Mouse (Mus musculus) MEL (cell line): ENCODE results near the gene Gm1043. TPM values are rescaled to one million over a fixed set of nuclear protein-coding genes. Genes with fewer than 3 reads are reported as not detected.

Experiments used
- DNase-seq: peaks from one replicate; pipeline ENCODE4 v3.0.0; 2011; ENCODE audit warnings: low read depth, low spot score
- H3K27ac ChIP-seq: 2 replicates; pipeline ENCODE4 v1.5.1; 2012; ENCODE audit warnings: low read depth, mild to moderate bottlenecking, control low read depth, low read length, moderate library complexity; ENCODE audit not compliant: control insufficient read depth
- H3K27me3 ChIP-seq, 2 experiments: fragments of 150-350 bp in 1 of 2; sonication (generic) in 1 of 2; 2 replicates each; pipeline ENCODE4 v1.6.1; 2012; ENCODE audit warnings: low read length in 2 of 2, mild to moderate bottlenecking in 2 of 2, improper control_type of control experiment in 1 of 2, moderate library complexity in 1 of 2; ENCODE audit not compliant: insufficient read depth in 2 of 2, control insufficient read depth in 1 of 2
- H3K36me3 ChIP-seq, 2 experiments: 2 replicates each; pipeline ENCODE4 v1.6.1; 2012 to 2014; ENCODE audit warnings: low read length in 2 of 2, improper control_type of control experiment in 1 of 2, inconsistent platforms in 1 of 2, mild to moderate bottlenecking in 1 of 2; ENCODE audit not compliant: insufficient read depth in 2 of 2, control insufficient read depth in 1 of 2
- H3K4me1 ChIP-seq, 2 experiments: fragments of 150-350 bp in 1 of 2; sonication (generic) in 1 of 2; 2 replicates each; pipeline ENCODE4 v1.6.1; 2012; ENCODE audit warnings: low read length in 2 of 2, improper control_type of control experiment in 1 of 2, mild to moderate bottlenecking in 1 of 2; ENCODE audit not compliant: insufficient read depth in 2 of 2, control insufficient read depth in 1 of 2
- H3K4me3 ChIP-seq, 2 experiments: fragments of 150-350 bp in 1 of 2; sonication (generic) in 1 of 2; 2 replicates each; pipeline ENCODE4 v1.5.1; 2012; ENCODE audit warnings: low read depth in 2 of 2, low read length in 2 of 2, mild to moderate bottlenecking in 2 of 2, moderate library complexity in 2 of 2, control low read depth in 1 of 2, improper control_type of control experiment in 1 of 2; ENCODE audit not compliant: control insufficient read depth in 1 of 2, insufficient read depth in 1 of 2
- H3K79me2 ChIP-seq: 2 replicates; pipeline ENCODE4 v1.6.1; 2012; ENCODE audit warnings: mild to moderate bottlenecking, low read length, moderate library complexity; ENCODE audit not compliant: control insufficient read depth, poor library complexity, insufficient read depth
- H3K9ac ChIP-seq: 2 replicates; pipeline ENCODE4 v1.6.1; 2012; ENCODE audit warnings: low read depth, mild to moderate bottlenecking, control low read depth, low read length, moderate library complexity; ENCODE audit not compliant: control insufficient read depth, poor library complexity, severe bottlenecking
- H3K9me3 ChIP-seq: fragments of 150-350 bp; sonication (generic); replicated peaks from 2 replicates; pipeline ENCODE4 v1.6.1; 2012; ENCODE audit warnings: mild to moderate bottlenecking, low read length, improper control_type of control experiment, moderate library complexity; ENCODE audit not compliant: insufficient read depth
- BHLHE40 ChIP-seq: IDR thresholded peaks from 2 replicates; pipeline ENCODE4 v1.6.1; 2012; ENCODE audit warnings: low read depth, mild to moderate bottlenecking, inconsistent platforms, low read length, improper control_type of control experiment, borderline replicate concordance
- CHD2 ChIP-seq: IDR thresholded peaks from 2 replicates; pipeline ENCODE4 v1.6.1; 2011; ENCODE audit warnings: low read length, improper control_type of control experiment
- CTCF ChIP-seq, 3 experiments: IDR thresholded peaks in 2 of 3; conservative IDR thresholded peaks in 1 of 3; 2 replicates each; pipeline ENCODE4 v1.5.1; 2011 to 2012; ENCODE audit warnings: low read length in 3 of 3, low read depth in 2 of 3, mild to moderate bottlenecking in 2 of 3, improper control_type of control experiment in 1 of 3, inconsistent platforms in 1 of 3, mixed read lengths in 1 of 3, moderate library complexity in 1 of 3; ENCODE audit not compliant: control insufficient read depth in 1 of 3, insufficient read depth in 1 of 3, poor library complexity in 1 of 3, severe bottlenecking in 1 of 3
- E2F4 ChIP-seq: IDR thresholded peaks from 2 replicates; pipeline ENCODE4 v1.6.1; 2011; ENCODE audit warnings: low read depth, low read length, improper control_type of control experiment, borderline replicate concordance
- ELF1 ChIP-seq: IDR thresholded peaks from 2 replicates; pipeline ENCODE4 v1.6.1; 2014; ENCODE audit warnings: low read depth, mild to moderate bottlenecking, inconsistent platforms, low read length, improper control_type of control experiment, moderate library complexity
- EP300 ChIP-seq, 2 experiments: IDR thresholded peaks; 2 replicates each; pipeline ENCODE4 v1.6.1; 2011; ENCODE audit warnings: improper control_type of control experiment in 2 of 2, low read length in 2 of 2, low read depth in 1 of 2, mild to moderate bottlenecking in 1 of 2
- ETS1 ChIP-seq: IDR thresholded peaks from 2 replicates; pipeline ENCODE4 v1.6.1; 2012; ENCODE audit warnings: low read depth, mild to moderate bottlenecking, inconsistent platforms, low read length, improper control_type of control experiment, moderate library complexity
- HCFC1 ChIP-seq: IDR thresholded peaks from 2 replicates; pipeline ENCODE4 v1.6.1; 2012; ENCODE audit warnings: low read depth, mild to moderate bottlenecking, inconsistent platforms, low read length, improper control_type of control experiment, moderate library complexity
- KAT2A ChIP-seq: conservative IDR thresholded peaks from 2 replicates; pipeline ENCODE4 v1.6.1; 2012; ENCODE audit warnings: low read depth, low read length, improper control_type of control experiment, inconsistent platforms
- MAFK ChIP-seq: IDR thresholded peaks from 2 replicates; pipeline ENCODE4 v1.6.1; 2011; ENCODE audit warnings: low read depth, mild to moderate bottlenecking, low read length, improper control_type of control experiment, borderline replicate concordance
- MEF2A ChIP-seq: IDR thresholded peaks from 2 replicates; pipeline ENCODE4 v1.6.1; 2014; ENCODE audit warnings: low read depth, mild to moderate bottlenecking, inconsistent platforms, low read length, improper control_type of control experiment; ENCODE audit not compliant: poor library complexity, insufficient replicate concordance, severe bottlenecking; ENCODE audit errors: extremely low read depth
- MXI1 ChIP-seq: IDR thresholded peaks from 2 replicates; pipeline ENCODE4 v1.6.1; 2011; ENCODE audit warnings: mild to moderate bottlenecking, low read depth, low read length, improper control_type of control experiment
- MYC ChIP-seq: IDR thresholded peaks from 2 replicates; pipeline ENCODE4 v1.6.1; 2011; ENCODE audit warnings: low read depth, mild to moderate bottlenecking, low read length, improper control_type of control experiment, moderate library complexity
- NRF1 ChIP-seq: IDR thresholded peaks from 2 replicates; pipeline ENCODE4 v1.6.1; 2014; ENCODE audit warnings: low read depth, mild to moderate bottlenecking, inconsistent platforms, low read length, improper control_type of control experiment, moderate library complexity; ENCODE audit not compliant: poor library complexity, insufficient read depth, severe bottlenecking
- POLR2AphosphoS2 ChIP-seq: IDR thresholded peaks from 2 replicates; pipeline ENCODE4 v1.6.1; 2011; ENCODE audit warnings: low read length, improper control_type of control experiment
- RAD21 ChIP-seq: IDR thresholded peaks from 2 replicates; pipeline ENCODE4 v1.6.1; 2011; ENCODE audit warnings: mild to moderate bottlenecking, low read depth, low read length, improper control_type of control experiment
- RCOR1 ChIP-seq: IDR thresholded peaks from 2 replicates; pipeline ENCODE4 v1.6.1; 2012; ENCODE audit warnings: low read depth, mild to moderate bottlenecking, inconsistent platforms, low read length, improper control_type of control experiment
- SIN3A ChIP-seq: IDR thresholded peaks from 2 replicates; pipeline ENCODE4 v1.6.1; 2012; ENCODE audit warnings: low read length, improper control_type of control experiment, inconsistent platforms
- TBP ChIP-seq: IDR thresholded peaks from 2 replicates; pipeline ENCODE4 v1.8.0; 2011; ENCODE audit warnings: low read depth, low read length, improper control_type of control experiment
- UBTF ChIP-seq: IDR thresholded peaks from 2 replicates; pipeline ENCODE4 v1.6.1; 2012; ENCODE audit warnings: low read depth, mild to moderate bottlenecking, inconsistent platforms, low read length, improper control_type of control experiment, moderate library complexity, borderline replicate concordance; ENCODE audit not compliant: insufficient read depth
- ZMIZ1 ChIP-seq: IDR thresholded peaks from 2 replicates; pipeline ENCODE4 v1.6.1; 2012; ENCODE audit warnings: low read depth, mild to moderate bottlenecking, inconsistent platforms, low read length, improper control_type of control experiment, moderate library complexity
- polyA plus RNA-seq, 2 experiments: library from polyadenylated mRNA; stranded (reverse) in 1 of 2; unstranded in 1 of 2; fragments of >175 nt in 1 of 2; fragments of >200 nt in 1 of 2; gene quantifications; 2 replicates each; pipeline versions ENCODE4 v1.2.1 to v1.2.4; 2012; ENCODE audit warnings: low replicate concordance in 2 of 2, low read depth in 1 of 2; ENCODE audit not compliant: insufficient read length in 2 of 2, insufficient read depth in 1 of 2, missing spikeins in 1 of 2
- total RNA-seq: library from RNA; depleted of rRNA; stranded (reverse); fragments of 300-350 nt; gene quantifications from 2 replicates; pipeline ENCODE4 v1.2.3, GENCODE M21; 2012

Gene Gm1043
- total and polyA plus RNA-seq, 3 experiments = not detected

- Histone ChIP-seq H3K4me1 (no peaks in the 10 kb centered on the region), H3K27me3 (no peaks in the 10 kb centered on the region), H3K9ac (no peak overlapping the region), H3K4me3 (no peak overlapping the region), H3K9me3 (no peaks in the 10 kb centered on the region; the same call in none of the 2 replicates), H3K36me3 (no peaks in the 10 kb centered on the region), H3K27ac (no peak overlapping the region), H3K79me2 (no peaks in the 10 kb centered on the region)
- no peak for TF ChIP-seq MEF2A
- no peak for TF ChIP-seq TBP
- TF ChIP-seq ETS1 = no peak
- TF ChIP-seq KAT2A = no peak
- no peak for TF ChIP-seq RAD21
- no peak for TF ChIP-seq CHD2
- no peak for TF ChIP-seq SIN3A
- TF ChIP-seq RCOR1 = no peak
- TF ChIP-seq E2F4 = no peak
- no peak for TF ChIP-seq ELF1
- TF ChIP-seq UBTF = no peak
- DNase-seq = no peak
Observed at GRCm38 (mm10) chr5:37107611-37108010, 22.4 kb downstream of the Gm1043 start.

DNA sequence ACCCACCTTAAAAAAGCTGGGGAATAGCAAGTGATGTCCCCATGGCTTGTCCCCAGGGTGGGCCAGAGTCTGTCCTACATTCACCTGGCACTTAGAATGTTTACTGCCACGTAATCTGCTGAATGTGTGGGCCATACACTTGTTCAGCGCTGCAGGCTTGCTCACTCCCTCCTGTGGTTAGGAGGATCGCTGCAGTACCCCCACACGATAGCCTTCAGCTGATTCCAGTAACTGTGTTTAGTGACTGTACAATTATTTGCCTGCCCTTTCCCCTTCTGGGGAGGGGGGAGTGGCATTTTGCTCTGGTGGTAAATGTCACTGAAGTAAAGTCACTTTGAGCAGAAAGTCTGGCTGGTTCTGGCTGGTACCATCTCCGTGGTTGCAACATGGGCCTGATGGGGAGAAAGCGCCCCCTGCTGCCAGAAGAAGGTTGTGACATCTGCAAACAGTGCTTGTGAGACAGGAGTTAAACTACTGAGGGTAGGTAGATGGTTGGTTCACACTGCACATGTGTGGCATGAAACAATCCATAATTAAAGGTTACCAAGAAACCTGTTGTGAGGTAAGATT is 24.2 kb downstream of the Gm1043 start:
- DNase-seq = peak; percentile 4
- H3K9me3 ChIP-seq = no peaks in the 10 kb centered on the region; the same call in 1 of the 2 replicates
- H3K36me3 ChIP-seq = no peaks in the 10 kb centered on the region
- no peak overlapping the region for H3K9ac ChIP-seq
- H3K27ac ChIP-seq = no peak overlapping the region
- H3K4me1 ChIP-seq = no peaks in the 10 kb centered on the region
- no peaks in the 10 kb centered on the region for H3K27me3 ChIP-seq
- no peaks in the 10 kb centered on the region for H3K79me2 ChIP-seq
- no peak for TF ChIP-seq POLR2AphosphoS2
- peak in 2 of 3 experiments; percentile 12 to 32; a peak in 3 of 6 replicates for TF ChIP-seq CTCF (IDR thresholded peaks at IDR 0.05 in 2 of 3, conservative IDR thresholded peaks at IDR 0.05 in 1 of 3; ENCODE audit: control insufficient read depth in 1 of 3, insufficient read depth in 1 of 3, low read depth in 2 of 3, low read length in 3 of 3, poor library complexity in 1 of 3, severe bottlenecking in 1 of 3)
- TF ChIP-seq, all 39 proteins: peak for 1
- H3K4me3 ChIP-seq = no peak overlapping the region

- H3K27ac ChIP-seq = no peak overlapping the region
- no peaks in the 10 kb centered on the region for H3K36me3 ChIP-seq
- DNase-seq = no peak
- no peak overlapping the region for H3K4me3 ChIP-seq
- H3K9ac ChIP-seq = no peak overlapping the region
- H3K79me2 ChIP-seq = no peaks in the 10 kb centered on the region
- no peaks in the 10 kb centered on the region; the same call in 1 of the 2 replicates for H3K9me3 ChIP-seq
- no peaks in the 10 kb centered on the region for H3K27me3 ChIP-seq
- H3K4me1 ChIP-seq = no peaks in the 10 kb centered on the region
- TF ChIP-seq NRF1 (no peak), ETS1 (no peak), BHLHE40 (no peak), HCFC1 (no peak), EP300 (IDR thresholded peaks at IDR 0.05; ENCODE audit: low read depth in 1 of 2, low read length in 2 of 2) (no peak), CTCF (IDR thresholded peaks at IDR 0.05 in 2 of 3, conservative IDR thresholded peaks at IDR 0.05 in 1 of 3; ENCODE audit: control insufficient read depth in 1 of 3, insufficient read depth in 1 of 3, low read depth in 2 of 3, low read length in 3 of 3, poor library complexity in 1 of 3, severe bottlenecking in 1 of 3) (no peak), MAFK (no peak), RAD21 (no peak), MYC (no peak), MEF2A (no peak), UBTF (no peak), KAT2A (no peak), E2F4 (no peak), MXI1 (no peak), ZMIZ1 (no peak), SIN3A (no peak)
Observed at GRCm38 (mm10) chr5:37112389-37112788, 27.2 kb downstream of the Gm1043 start.
